Mouse (Mus musculus): ENCODE measurements around the gene Rnf128. TPM values are rescaled to one million over a fixed set of nuclear protein-coding genes. Genes with fewer than 3 reads are reported as not detected.
"Not testable (repeated sequence)": the region's sequence is repeated elsewhere in the genome, so short reads cannot be mapped to it uniquely, and the experiment has no call there.

Gene Rnf128
- total RNA-seq (2022), result 10 to 100 TPM; 13.0 to 15.5 (median 14.4) TPM

DNA sequence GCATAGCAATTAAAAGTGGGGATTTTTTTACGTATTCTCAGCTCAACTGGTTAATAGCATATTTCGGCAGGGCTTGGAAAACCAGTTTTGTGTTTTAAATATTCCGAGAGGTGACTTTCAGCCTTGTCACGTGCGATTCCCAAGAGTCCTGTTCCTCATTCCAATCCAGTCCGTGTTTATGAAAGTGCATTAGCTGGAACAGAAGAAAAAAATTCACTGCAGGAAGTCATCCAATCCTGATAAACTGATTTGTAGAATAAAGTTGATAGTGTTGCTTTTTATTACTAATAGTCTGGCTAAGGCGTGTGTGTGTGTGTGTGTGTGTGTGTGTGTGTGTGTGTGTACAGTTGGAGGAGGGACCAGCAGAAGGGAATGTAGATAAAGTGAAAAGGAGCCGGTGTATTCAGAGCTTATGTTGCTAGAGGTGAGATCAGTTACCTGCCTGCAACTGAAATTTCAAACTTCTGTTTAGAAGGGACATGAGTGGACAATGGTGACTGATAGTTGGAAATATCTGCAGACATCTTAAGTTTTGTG is at the start of gene Rnf128:
Gene Rnf128 (plus strand): TSS at position 392 of the 537 bp plus-strand sequence.
- DNase-seq (ENCODE audit: low spot score in 2 of 2), result no peak

DNA sequence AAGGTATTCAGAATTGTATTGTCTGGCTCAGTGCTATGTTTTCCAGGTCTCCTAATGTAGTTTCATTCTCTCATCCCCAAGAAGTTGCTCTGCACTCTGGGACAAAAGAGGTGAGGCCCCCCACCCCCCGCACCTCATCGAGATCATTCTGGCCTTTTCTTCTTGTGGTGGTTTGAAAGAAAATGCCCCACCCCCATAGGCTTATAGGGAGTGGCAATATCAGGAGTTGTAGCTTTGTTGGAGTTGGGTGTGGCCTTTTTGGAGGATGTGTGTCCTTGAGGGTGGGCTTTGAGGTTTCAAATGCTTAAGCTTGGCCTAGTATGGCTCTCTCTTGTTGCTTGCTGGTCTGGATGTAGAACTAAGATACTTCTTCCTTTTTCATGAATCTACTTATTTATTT is 47.0 kb upstream of the Rnf128 start:
- DNase-seq (ENCODE audit: low spot score in 2 of 2), result no peak

DNA sequence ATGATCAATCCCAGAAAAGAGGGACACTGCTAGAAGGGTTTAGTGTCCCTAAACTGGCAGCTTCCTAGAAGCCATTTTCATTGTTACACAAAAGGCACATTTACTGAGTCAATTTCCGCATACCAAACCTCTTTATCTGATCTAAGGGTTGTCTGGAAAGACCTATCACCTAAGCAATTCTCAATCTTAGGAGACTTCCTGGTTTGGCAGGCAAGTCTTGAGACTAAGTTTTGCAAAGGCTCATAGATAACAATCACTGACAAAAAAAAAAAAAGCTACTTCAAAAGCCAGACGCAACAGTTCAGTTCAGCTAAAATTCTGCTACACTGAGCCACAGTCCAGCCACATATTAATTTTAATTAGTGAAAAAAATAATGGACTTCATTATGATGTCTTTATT is 43.9 kb upstream of the Rnf128 start:
- no peak for DNase-seq (ENCODE audit: low spot score in 2 of 2)

DNA sequence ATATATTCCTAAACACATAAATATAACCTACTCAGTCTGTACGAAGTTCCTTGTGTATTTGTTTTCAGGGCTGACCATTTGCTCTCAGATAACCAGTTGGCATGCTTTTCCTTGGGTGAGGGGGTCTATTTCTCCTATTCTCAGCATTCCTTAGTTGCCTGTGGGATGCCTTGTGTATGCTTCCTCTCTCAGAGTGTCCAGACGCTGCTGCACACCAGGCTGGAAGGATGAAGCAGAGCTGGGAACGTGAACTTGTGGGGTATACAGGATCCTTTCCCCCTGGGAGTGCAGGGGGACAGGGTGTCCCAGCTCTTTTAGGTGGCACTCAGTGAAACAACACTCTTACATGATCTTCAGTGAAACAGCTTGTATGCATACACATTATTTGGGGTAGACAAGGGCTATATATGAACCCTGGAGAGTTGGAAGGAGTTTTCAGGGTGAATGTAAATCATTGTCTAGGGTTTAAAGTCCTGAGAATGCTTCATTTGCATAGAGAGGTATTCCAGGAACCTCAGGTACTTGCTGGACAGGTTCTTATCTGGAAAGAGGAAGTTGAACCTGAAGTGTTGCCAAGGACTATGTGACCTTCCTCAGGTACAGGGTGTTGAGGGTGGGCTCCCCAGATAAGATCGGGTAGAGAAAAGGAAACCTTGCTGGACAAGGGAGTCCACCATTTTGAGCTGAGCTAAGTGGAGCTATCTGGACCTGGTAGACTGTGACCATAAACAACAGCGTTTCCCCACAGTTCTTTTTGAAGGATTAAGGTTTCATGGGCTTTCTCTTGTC is 38.6 kb upstream of the Rnf128 start:
- DNase-seq (ENCODE audit: low spot score in 2 of 2), result no peak

DNA sequence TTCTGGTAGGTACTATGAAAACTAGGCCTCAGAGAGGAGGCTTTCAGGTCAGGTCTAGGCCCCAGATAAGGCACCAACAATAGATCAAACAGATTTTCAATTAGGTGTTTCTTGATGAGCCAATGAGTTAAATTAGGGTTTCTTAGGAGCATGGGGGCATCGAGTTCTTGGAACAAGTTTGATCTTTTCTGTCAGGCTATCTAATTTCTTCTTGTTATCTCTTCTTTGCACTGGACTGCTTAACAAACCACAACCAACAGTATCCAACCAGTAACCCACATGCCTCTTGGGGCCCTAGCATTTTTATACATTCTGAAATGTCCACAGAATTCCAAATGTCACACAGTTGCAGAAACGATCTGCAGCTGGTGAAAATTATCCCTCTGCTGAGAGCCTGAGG is 37.4 kb upstream of the Rnf128 start:
- no peak for DNase-seq (ENCODE audit: low spot score in 2 of 2)

GRCm38 (mm10) chrX:139526984-139527383 is 36.1 kb upstream of the Rnf128 start:
- no peak for DNase-seq (ENCODE audit: low spot score in 2 of 2)

DNA sequence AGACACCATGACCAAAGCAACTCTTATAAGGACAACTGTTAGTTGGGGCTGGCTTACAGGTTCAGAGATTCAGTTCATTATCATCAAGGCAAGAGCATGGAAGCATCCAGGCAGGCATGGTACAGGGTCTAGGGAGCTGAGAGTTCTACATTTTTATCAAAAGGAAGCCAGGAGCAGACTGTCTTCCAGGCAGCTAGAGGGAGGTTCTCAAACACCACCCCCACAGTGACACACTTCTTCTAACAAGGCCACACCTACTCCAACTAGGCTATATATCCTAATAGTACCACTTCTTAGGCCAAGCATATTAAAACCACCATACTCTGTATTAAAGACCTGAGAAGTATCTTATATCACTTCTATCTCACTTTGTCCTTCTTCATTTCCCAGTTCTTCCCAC is 33.4 kb upstream of the Rnf128 start:
- DNase-seq (ENCODE audit: low spot score in 2 of 2), result no peak

- no peak for DNase-seq (ENCODE audit: low spot score in 2 of 2)
Observed at GRCm38 (mm10) chrX:139532293-139532692, 30.8 kb upstream of the Rnf128 start.

- DNase-seq (ENCODE audit: low spot score in 2 of 2), result no peak
Observed at GRCm38 (mm10) chrX:139537641-139538397, 25.3 kb upstream of the Rnf128 start.

GRCm38 (mm10) chrX:139543726-139544125 is 19.4 kb upstream of the Rnf128 start:
- DNase-seq (ENCODE audit: low spot score in 2 of 2), result no peak

GRCm38 (mm10) chrX:139550456-139550855 is 12.7 kb upstream of the Rnf128 start:
- no peak for DNase-seq (ENCODE audit: low spot score in 2 of 2)

- no peak for DNase-seq (ENCODE audit: low spot score in 2 of 2)
Observed at GRCm38 (mm10) chrX:139552090-139552489, 11.0 kb upstream of the Rnf128 start.

GRCm38 (mm10) chrX:139562255-139562924 is 726 bp upstream of the Rnf128 start:
- no peak for DNase-seq (ENCODE audit: low spot score in 2 of 2)

DNA sequence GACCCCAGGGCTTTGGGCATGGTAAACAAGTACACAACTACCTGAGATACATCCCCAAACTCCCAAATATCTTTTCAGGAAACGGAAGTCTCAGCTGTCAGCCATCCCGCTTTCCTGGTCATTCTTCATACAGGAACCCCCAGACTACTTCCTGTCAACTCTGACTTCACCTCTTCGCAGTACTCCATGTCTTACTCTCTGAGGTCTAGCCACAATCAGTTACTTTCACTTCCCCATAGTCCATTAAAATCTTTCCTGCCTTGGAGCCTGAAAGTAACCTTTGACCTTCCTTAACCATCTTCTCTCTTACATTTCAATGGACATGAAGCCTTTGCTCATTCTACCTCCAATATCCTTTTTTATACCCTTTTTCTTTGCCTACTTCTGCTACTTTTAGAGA is 6.9 kb downstream of the Rnf128 start:
- no peak for DNase-seq (ENCODE audit: low spot score in 2 of 2)

DNA sequence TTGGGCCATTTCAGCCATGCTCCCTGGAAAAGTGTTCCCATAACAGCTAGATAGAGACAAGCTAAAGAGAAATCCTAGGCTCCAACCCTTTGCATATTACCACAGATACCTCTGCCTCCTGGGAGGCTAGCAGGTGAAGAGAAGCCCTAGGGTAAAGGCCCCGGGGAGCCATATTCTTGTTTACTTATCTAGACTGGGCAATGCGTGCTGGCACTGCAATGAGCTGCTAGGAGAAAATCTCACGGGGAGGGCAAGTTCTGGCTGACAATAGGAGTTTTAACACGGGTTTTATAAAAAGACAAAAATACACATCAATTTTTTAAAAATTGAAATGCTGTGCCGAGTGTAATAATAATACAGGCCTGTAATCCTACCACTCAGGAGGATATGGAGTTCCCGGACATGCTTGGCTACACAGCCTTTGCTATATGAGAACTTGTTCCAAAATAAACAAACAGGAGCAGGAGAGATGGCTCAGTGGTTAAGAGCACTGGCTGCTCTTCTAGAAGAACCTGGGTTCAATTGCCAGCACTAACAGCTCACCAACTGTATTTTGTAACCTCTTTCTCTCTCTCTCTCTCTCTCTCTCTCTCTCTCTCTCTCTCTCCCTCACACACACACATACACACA is 15.6 kb downstream of the Rnf128 start:
- DNase-seq (ENCODE audit: low spot score in 2 of 2), result no peak

- DNase-seq (ENCODE audit: low spot score in 2 of 2), result no peak
Observed at GRCm38 (mm10) chrX:139583616-139584015, 20.5 kb downstream of the Rnf128 start.

- not testable (repeated sequence) for DNase-seq (ENCODE audit: low spot score in 2 of 2)
Observed at GRCm38 (mm10) chrX:139586676-139587075, 23.6 kb downstream of the Rnf128 start.

DNA sequence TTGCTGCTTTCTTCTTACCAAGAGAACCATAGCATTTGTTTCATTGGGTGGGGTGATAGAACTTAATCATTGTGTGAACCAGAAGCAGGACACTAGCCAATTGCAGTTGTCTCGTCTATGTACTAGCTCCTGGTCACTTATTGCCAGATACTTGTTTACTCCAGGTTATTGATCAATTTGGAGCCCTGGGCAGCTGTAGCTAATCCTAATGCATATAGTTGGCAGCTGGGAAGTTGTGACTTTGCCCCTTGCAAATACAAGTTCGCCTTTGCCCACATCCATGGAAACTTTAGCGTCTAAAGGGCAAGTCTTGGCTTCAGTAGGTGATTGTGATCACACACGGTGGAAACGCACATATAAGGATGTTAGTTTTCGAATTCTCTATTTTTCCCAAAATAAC is 33.3 kb downstream of the Rnf128 start:
- DNase-seq (ENCODE audit: low spot score in 2 of 2), result no peak

GRCm38 (mm10) chrX:139610033-139610764 is 47.1 kb downstream of the Rnf128 start:
- DNase-seq (ENCODE audit: low spot score in 2 of 2), result peak; percentile 57 to 68

- DNase-seq (ENCODE audit: low spot score in 2 of 2), result peak in 1 of 2 experiments; percentile 1
Observed at GRCm38 (mm10) chrX:139610765-139611300, 47.7 kb downstream of the Rnf128 start.

Data from left cerebral cortex, adult 8-10 months (tissue).